Mouse (Mus musculus): ENCODE data around the gene N4bp2l2.

DNA sequence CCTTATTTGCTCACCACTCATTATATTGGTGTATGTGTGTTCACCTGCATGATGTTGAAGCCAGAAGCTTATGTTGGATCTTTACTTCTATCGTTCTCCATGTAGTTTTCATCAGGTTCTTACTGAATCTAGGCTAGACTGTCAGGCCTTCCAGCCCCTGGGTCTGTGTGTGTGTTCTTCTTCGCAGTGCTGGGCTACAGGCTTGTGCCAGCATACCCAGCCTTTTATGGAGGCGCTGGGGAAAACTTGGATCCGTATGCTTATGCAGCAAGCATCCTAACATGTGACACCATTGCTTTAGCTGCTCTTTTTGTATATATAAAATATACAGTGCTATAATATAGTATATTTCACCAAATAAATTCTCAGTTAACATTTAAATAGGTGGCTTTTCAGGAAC is 45.5 kb upstream of the N4bp2l2 start:
- TF ChIP-seq CTCF (conservative IDR thresholded peaks at IDR 0.05 in 1 of 2, IDR thresholded peaks at IDR 0.05 in 1 of 2; ENCODE audit: low read depth in 2 of 2, low read length in 2 of 2): no peak
- no peak for TF ChIP-seq RCOR1 (conservative IDR thresholded peaks at IDR 0.05; ENCODE audit: low read depth, low read length)
- no peak for TF ChIP-seq ETS1 (conservative IDR thresholded peaks at IDR 0.05; ENCODE audit: low read depth, low read length)
- no peak for TF ChIP-seq GABPA (IDR thresholded peaks at IDR 0.05; ENCODE audit: insufficient replicate concordance, low read depth, low read length)
- TF ChIP-seq TCF12 (IDR thresholded peaks at IDR 0.05; ENCODE audit: low read depth, low read length): no peak
